Mouse (Mus musculus): Measurements from ENCODE around the gene Sdk1.

Gene Sdk1

GRCm38 (mm10) chr5:141324910-141325309 lies 83.6 kb downstream of the Sdk1 start:
- in situ Hi-C loops (cut with MboI, MseI): loop anchor here (10.0 kb wide), 1 partner anchor 1270 kb away; no protein-coding TSS in a partner anchor

GRCm38 (mm10) chr5:141344376-141344775 lies 103.1 kb downstream of the Sdk1 start:
- in situ Hi-C loops (cut with MboI, MseI): no loop called here

GRCm38 (mm10) chr5:141345476-141345875 lies 104.2 kb downstream of the Sdk1 start:
- in situ Hi-C loops (cut with MboI, MseI): no loop called here

GRCm38 (mm10) chr5:141362676-141363075 lies 121.4 kb downstream of the Sdk1 start:
- in situ Hi-C loops (cut with MboI, MseI): no loop called here

- in situ Hi-C loops (cut with MboI, MseI): no loop called here
These were observed 122.7 kb downstream of the Sdk1 start for GRCm38 (mm10) chr5:141363956-141364355.

- in situ Hi-C loops (cut with MboI, MseI): no loop called here
These were observed 127.3 kb downstream of the Sdk1 start for GRCm38 (mm10) chr5:141368567-141368966.

GRCm38 (mm10) chr5:141374797-141375196 lies 133.5 kb downstream of the Sdk1 start:
- in situ Hi-C loops (cut with MboI, MseI): no loop called here

- in situ Hi-C loops (cut with MboI, MseI): no loop called here
These were observed 138.8 kb downstream of the Sdk1 start for GRCm38 (mm10) chr5:141379836-141380773.

GRCm38 (mm10) chr5:141380774-141381156 lies 139.5 kb downstream of the Sdk1 start:
- in situ Hi-C loops (cut with MboI, MseI): no loop called here

GRCm38 (mm10) chr5:141381581-141381980 lies 140.3 kb downstream of the Sdk1 start:
- in situ Hi-C loops (cut with MboI, MseI): no loop called here

- in situ Hi-C loops (cut with MboI, MseI): no loop called here
These were observed 141.1 kb downstream of the Sdk1 start for GRCm38 (mm10) chr5:141382246-141382835.

GRCm38 (mm10) chr5:141388451-141388850 lies 147.2 kb downstream of the Sdk1 start:
- in situ Hi-C loops (cut with MboI, MseI): no loop called here

- in situ Hi-C loops (cut with MboI, MseI): no loop called here
These were observed 149.3 kb downstream of the Sdk1 start for GRCm38 (mm10) chr5:141390541-141390940.

GRCm38 (mm10) chr5:141391153-141391552 lies 149.9 kb downstream of the Sdk1 start:
- in situ Hi-C loops (cut with MboI, MseI): no loop called here

- in situ Hi-C loops (cut with MboI, MseI): no loop called here
These were observed 152.6 kb downstream of the Sdk1 start for GRCm38 (mm10) chr5:141393846-141394245.

GRCm38 (mm10) chr5:141394586-141394985 lies 153.3 kb downstream of the Sdk1 start:
- in situ Hi-C loops (cut with MboI, MseI): no loop called here

GRCm38 (mm10) chr5:141403741-141404140 lies 162.5 kb downstream of the Sdk1 start:
- in situ Hi-C loops (cut with MboI, MseI): no loop called here

- in situ Hi-C loops (cut with MboI, MseI): no loop called here
These were observed 163.4 kb downstream of the Sdk1 start for GRCm38 (mm10) chr5:141404651-141405050.

GRCm38 (mm10) chr5:141406926-141407325 lies 165.6 kb downstream of the Sdk1 start:
- in situ Hi-C loops (cut with MboI, MseI): no loop called here

GRCm38 (mm10) chr5:141413013-141413412 lies 171.7 kb downstream of the Sdk1 start:
- in situ Hi-C loops (cut with MboI, MseI): loop anchor here (10.0 kb wide), 1 partner anchor 1028 kb away; the partner anchor contains the start of gene Snx8

- in situ Hi-C loops (cut with MboI, MseI): loop anchor here (10.0 kb wide), 1 partner anchor 1031 kb away; the partner anchor contains the start of gene Snx8
These were observed 174.5 kb downstream of the Sdk1 start for GRCm38 (mm10) chr5:141415644-141416243.

- in situ Hi-C loops (cut with MboI, MseI): no loop called here
These were observed 186.8 kb downstream of the Sdk1 start for GRCm38 (mm10) chr5:141428132-141428531.
